Mouse (Mus musculus): Measurements from ENCODE around the gene 1700123L14Rik. TPM values are rescaled to one million over a fixed set of nuclear protein-coding genes. Genes with fewer than 3 reads are reported as not detected.

The 1700123L14Rik gene
- polyA plus RNA-seq (2015; fragmentation: Illumina TruSeq; extraction: RNeasy Lipid Tissue Mini Kit (QIAGEN cat#74804); ENCODE audit: low read depth, low replicate concordance) = not detected

DNA sequence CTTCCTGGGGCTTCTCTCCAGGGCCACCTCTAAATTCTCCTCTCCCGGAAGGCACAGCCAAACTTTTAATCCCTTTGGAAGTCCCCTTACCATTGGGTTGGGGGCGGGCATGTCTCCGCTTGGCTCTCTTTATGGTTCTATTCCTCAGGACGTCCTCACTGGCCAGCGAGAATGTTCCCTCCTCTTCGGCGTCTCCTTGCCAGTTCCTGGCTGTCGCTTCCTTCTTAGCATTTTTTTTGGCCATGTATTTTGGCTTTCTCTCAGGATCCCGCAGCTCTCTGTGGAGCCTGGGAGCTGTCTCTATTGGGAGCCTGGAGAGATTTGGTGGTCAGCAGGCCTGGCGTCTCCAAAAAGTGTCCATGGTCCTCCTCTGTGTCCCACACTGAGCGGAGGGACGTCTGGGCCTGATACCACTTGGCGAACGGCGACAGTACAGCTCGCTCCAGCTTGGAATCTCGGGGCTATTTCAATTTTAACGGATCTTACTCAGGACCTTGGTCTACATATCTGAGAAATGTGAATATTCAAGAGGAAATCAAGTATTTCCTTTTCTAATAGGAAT, at the start of gene 1700123L14Rik:
1700123L14Rik (minus strand) TSS at position 426 of the 562 bp plus-strand sequence.

Other genes starting within 250 kb of the 1700123L14Rik start
- gene Fam19a1, start 53.1 kb downstream of the 1700123L14Rik start, polyA plus RNA-seq (2015; fragmentation: Illumina TruSeq; extraction: RNeasy Lipid Tissue Mini Kit (QIAGEN cat#74804); ENCODE audit: low read depth, low replicate concordance) = 26.6 TPM

All from brain, adult 10 weeks (tissue).